Mouse (Mus musculus) lung, embryonic 16.5 days (tissue): Measurements from ENCODE around the gene Hck. TPM values are rescaled to one million over a fixed set of nuclear protein-coding genes. Genes with fewer than 3 reads are reported as not detected.

Experiments used
- ATAC-seq: fragments of 200-750 bp; cut with Nextera tagmentation; 2 replicates; pipeline ENCODE4 v1.8.0; 2017; ENCODE audit warnings: low read depth, mild to moderate bottlenecking, moderate library complexity
- H3K27ac ChIP-seq: fragments of 300-500 bp; sonication (generic); 2 replicates; pipeline ENCODE4 v1.5.1; 2014; ENCODE audit warnings: mild to moderate bottlenecking, control low read depth, low read length
- H3K27me3 ChIP-seq: fragments of 300-500 bp; sonication (generic); 2 replicates; pipeline ENCODE4 v1.6.1; 2014; ENCODE audit warnings: low read depth, low read length, mixed read lengths; ENCODE audit not compliant: control insufficient read depth, insufficient read depth
- H3K36me3 ChIP-seq: fragments of 300-500 bp; sonication (generic); 2 replicates; pipeline ENCODE4 v1.6.1; 2014; ENCODE audit warnings: low read length; ENCODE audit not compliant: control insufficient read depth, insufficient read depth
- H3K4me1 ChIP-seq: fragments of 300-500 bp; sonication (generic); replicated peaks from 2 replicates; pipeline ENCODE4 v1.6.1; 2014; ENCODE audit warnings: low read length, mixed read lengths; ENCODE audit not compliant: control insufficient read depth, insufficient read depth
- H3K4me2 ChIP-seq: fragments of 300-500 bp; sonication (generic); 2 replicates; pipeline ENCODE4 v1.6.1; 2014; ENCODE audit warnings: low read depth, low read length, control low read depth
- H3K4me3 ChIP-seq: fragments of 300-500 bp; sonication (generic); 2 replicates; pipeline ENCODE4 v1.5.1; 2014; ENCODE audit warnings: mild to moderate bottlenecking, low read length, control low read depth
- H3K9ac ChIP-seq: fragments of 300-500 bp; sonication (generic); 2 replicates; pipeline ENCODE4 v1.6.1; 2014; ENCODE audit warnings: low read length, control low read depth
- H3K9me3 ChIP-seq: fragments of 300-500 bp; sonication (generic); 2 replicates; pipeline ENCODE4 v1.6.1; 2016; ENCODE audit warnings: low read length; ENCODE audit not compliant: control insufficient read depth
- WGBS: fragments of 180-500 bp; shearing (Covaris S2); extraction: QIAGEN DNeasy Blood & Tissue Kit; methylation state at CpG from one replicate; pipeline ENCODE4 v1.1.7; 2014; 5-methylcytosine and 5-hydroxymethylcytosine counted together
- polyA plus RNA-seq: library from polyadenylated mRNA; unstranded; fragments of >200 nt; fragmentation: Nextera tagmentation; extraction: Ambion mirVana; gene quantifications from 2 replicates; pipeline ENCODE4 v1.2.1, GENCODE M21; 2015

Gene Hck
- polyA plus RNA-seq, result 4.5 and 6.9 TPM in 2 replicates

GRCm38 (mm10) chr2:153108313-153109264 is at the start of gene Hck:
Gene Hck (plus strand): TSS chr2:153108468.
- no peak within 1 kb of the TSS for H3K27ac ChIP-seq
- peak within 1 kb of the TSS; percentile 77 for H3K4me2 ChIP-seq
- peak within 1 kb of the TSS; percentile 51 for H3K9ac ChIP-seq
- peaks cover 35% of the 10 kb centered on the region for H3K27me3 ChIP-seq
- no peaks in the 10 kb centered on the region for H3K9me3 ChIP-seq
- peak within 1 kb of the TSS; percentile 49 for H3K4me3 ChIP-seq
- peak; percentile 86 for ATAC-seq
- H3K4me1 ChIP-seq, result peaks cover 9% of the 10 kb centered on the region; the same call in 1 of the 2 replicates
- H3K36me3 ChIP-seq, result no peaks in the 10 kb centered on the region
- 3% methylated on average over 52 of the region's 52 CpGs for WGBS

GRCm38 (mm10) chr2:153060216-153060615 is 48.1 kb upstream of the Hck start:
- Histone ChIP-seq H3K4me2 (no peak overlapping the region), H3K27me3 (no peaks in the 10 kb centered on the region), H3K4me3 (no peak overlapping the region), H3K9ac (no peak overlapping the region), H3K4me1 (no peaks in the 10 kb centered on the region), H3K36me3 (no peaks in the 10 kb centered on the region), H3K27ac (no peak overlapping the region), H3K9me3 (no peaks in the 10 kb centered on the region)
- 72% methylated on average over 7 of the region's 7 CpGs for WGBS
- ATAC-seq, result no peak

GRCm38 (mm10) chr2:153063394-153063793 is 44.9 kb upstream of the Hck start:
- Histone ChIP-seq H3K27me3 (0 out of 2 replicates have a peak, but pooled peaks cover 4% of the 10 kb centered on the region), H3K4me3 (no peak overlapping the region), H3K9me3 (no peaks in the 10 kb centered on the region), H3K4me1 (no peaks in the 10 kb centered on the region), H3K9ac (no peak overlapping the region), H3K4me2 (no peak overlapping the region), H3K36me3 (no peaks in the 10 kb centered on the region), H3K27ac (no peak overlapping the region)
- no peak for ATAC-seq
- WGBS, result 35% methylated on average over 3 of the region's 3 CpGs

- Histone ChIP-seq H3K27me3 (0 out of 2 replicates have a peak, but pooled peaks cover 4% of the 10 kb centered on the region), H3K4me2 (no peak overlapping the region), H3K4me1 (no peaks in the 10 kb centered on the region), H3K4me3 (no peak overlapping the region), H3K9me3 (no peaks in the 10 kb centered on the region), H3K9ac (no peak overlapping the region), H3K36me3 (no peaks in the 10 kb centered on the region), H3K27ac (peak overlapping the region; percentile 12; the same call in 1 of the 2 replicates)
- 57% methylated on average over 9 of the region's 9 CpGs for WGBS
- no peak for ATAC-seq
Observed at GRCm38 (mm10) chr2:153064190-153064970, 43.9 kb upstream of the Hck start.

- WGBS, result 42% methylated on average over 12 of the region's 12 CpGs
- Histone ChIP-seq H3K9me3 (no peaks in the 10 kb centered on the region), H3K4me2 (peak within 1 kb of the TSS; percentile 39), H3K27ac (peak within 1 kb of the TSS; percentile 79), H3K4me3 (peak within 1 kb of the TSS; percentile 30), H3K27me3 (peaks cover 15% of the 10 kb centered on the region), H3K4me1 (no peaks in the 10 kb centered on the region), H3K9ac (peak within 1 kb of the TSS; percentile 45), H3K36me3 (no peaks in the 10 kb centered on the region)
- ATAC-seq, result peak; percentile 84
Observed at GRCm38 (mm10) chr2:153065747-153066508, 42.3 kb upstream of the Hck start, which contains the start of gene Ccm2l. Gene Ccm2l (plus strand): TSS chr2:153065955.

- no peaks in the 10 kb centered on the region for H3K36me3 ChIP-seq
Observed at GRCm38 (mm10) chr2:153066991-153067390, 41.3 kb upstream of the Hck start.

GRCm38 (mm10) chr2:153070762-153071490 is 37.3 kb upstream of the Hck start:
- Histone ChIP-seq H3K4me2 (no peak overlapping the region), H3K27ac (no peak overlapping the region), H3K27me3 (peaks cover 37% of the 10 kb centered on the region), H3K36me3 (no peaks in the 10 kb centered on the region), H3K9ac (no peak overlapping the region), H3K9me3 (no peaks in the 10 kb centered on the region), H3K4me1 (no peaks in the 10 kb centered on the region; the same call in 1 of the 2 replicates), H3K4me3 (no peak overlapping the region)
- WGBS, result 16% methylated on average over 23 of the region's 23 CpGs
- no peak for ATAC-seq

More at GRCm38 (mm10) chr2:153066991-153067390, 41.3 kb upstream of the Hck start:
- Histone ChIP-seq H3K27ac (peak overlapping the region; percentile 79), H3K9me3 (no peaks in the 10 kb centered on the region), H3K4me2 (peak overlapping the region; percentile 39), H3K9ac (no peak overlapping the region), H3K4me3 (peak overlapping the region; percentile 30), H3K4me1 (no peaks in the 10 kb centered on the region; the same call in 1 of the 2 replicates), H3K27me3 (peaks cover 25% of the 10 kb centered on the region)
- 47% methylated on average over 6 of the region's 6 CpGs for WGBS
- no peak for ATAC-seq
